Mouse (Mus musculus): ENCODE data around the gene Atp2a1. TPM values are rescaled to one million over a fixed set of nuclear protein-coding genes. Genes with fewer than 3 reads are reported as not detected.

Gene Atp2a1
- total and polyA plus RNA-seq, 3 experiments: 0.38 to 0.74 TPM; not detected in 1

DNA sequence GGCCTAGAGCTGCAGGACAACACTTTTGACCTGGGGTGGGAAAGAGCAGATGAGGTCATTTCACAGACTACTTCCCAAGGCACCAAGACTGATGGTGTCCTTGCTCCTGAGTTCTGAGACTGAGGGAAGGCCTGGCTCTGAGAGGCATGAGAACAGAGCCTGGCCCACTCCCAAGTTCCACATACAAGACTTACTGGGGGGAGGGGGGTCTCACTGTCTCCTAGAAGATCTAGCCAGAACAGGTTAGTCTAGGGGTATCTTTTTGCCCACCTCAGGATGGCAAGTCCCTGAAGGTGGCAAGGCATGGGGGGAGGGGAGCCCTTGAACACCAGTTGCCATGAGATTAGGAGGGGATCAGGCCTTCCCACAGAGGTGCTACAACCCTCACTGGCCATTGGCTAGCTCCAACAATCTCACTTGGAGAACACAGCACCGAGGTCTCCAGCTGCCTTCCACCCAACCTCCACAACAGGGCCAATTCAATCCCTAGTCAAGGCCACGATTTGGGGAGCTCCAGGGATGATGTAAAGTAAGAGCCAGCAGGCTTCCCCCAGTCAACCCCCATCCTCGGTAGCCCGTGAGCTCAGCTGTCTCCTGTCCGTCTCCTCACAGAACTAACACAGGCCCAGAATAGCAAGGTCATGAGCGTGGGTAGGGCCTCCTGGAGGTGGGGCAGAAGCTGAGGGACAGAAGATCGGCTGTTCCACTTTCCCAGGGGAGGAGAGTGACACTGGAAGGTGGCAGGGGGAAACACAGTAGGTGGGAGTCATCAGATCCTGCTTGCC is 2.5 kb upstream of the Atp2a1 start:
- Histone ChIP-seq H3K79me2 (replicated peaks; ENCODE audit: control insufficient read depth, extremely low read depth, insufficient read depth, poor library complexity, severe bottlenecking) (no peaks in the 10 kb centered on the region), H3K27ac (ENCODE audit: insufficient read depth, low read depth) (no peak overlapping the region), H3K36me3 (replicated peaks in 1 of 2; ENCODE audit: control insufficient read depth in 1 of 2, insufficient read depth in 1 of 2, low read length in 1 of 2) (peaks cover 36 to 56% of the 10 kb centered on the region in 2 experiments), H3K27me3 (replicated peaks) (no peaks in the 10 kb centered on the region), H3K4me3 (replicated peaks in 1 of 3; ENCODE audit: low read depth in 2 of 3, low read length in 2 of 3, poor library complexity in 1 of 3) (no peak overlapping the region), H3K9ac (ENCODE audit: insufficient read depth, low read depth) (no peak overlapping the region), H3K9me3 (replicated peaks; ENCODE audit: low read length) (no peaks in the 10 kb centered on the region), H3K4me1 (ENCODE audit: control insufficient read depth in 1 of 2, insufficient read depth in 2 of 2) (peaks cover 6 to 85% of the 10 kb centered on the region in 2 experiments), H3K4me2 (ENCODE audit: insufficient read depth, low read depth, poor library complexity, severe bottlenecking) (no peak overlapping the region)
- in situ Hi-C loops (cut with MboI; ENCODE audit: low pct_ligation_motif_present, low pct_unique_long_range_greater_than_20kb, low sequenced_read_pairs): no loop called here
- DNase-seq (ENCODE audit: extremely low read depth): no peak
- TF ChIP-seq MYC (IDR thresholded peaks at IDR 0.05; ENCODE audit: low read depth, low read length): no peak
- TF ChIP-seq MXI1 (IDR thresholded peaks at IDR 0.05; ENCODE audit: low read depth, low read length): no peak
- TF ChIP-seq ZNF384 (IDR thresholded peaks at IDR 0.05; ENCODE audit: low read depth, low read length): no peak
- no peak for TF ChIP-seq ELF1 (IDR thresholded peaks at IDR 0.05; ENCODE audit: low read depth, low read length)
- TF ChIP-seq RAD21 (IDR thresholded peaks at IDR 0.05; ENCODE audit: low read depth, low read length): no peak
- no peak for TF ChIP-seq POLR2AphosphoS2 (IDR thresholded peaks at IDR 0.05; ENCODE audit: low read depth, low read length)
- no peak for TF ChIP-seq MAX (IDR thresholded peaks at IDR 0.05; ENCODE audit: low read length)
- no peak for TF ChIP-seq EP300 (IDR thresholded peaks at IDR 0.05; ENCODE audit: low read length)
- TF ChIP-seq ZMIZ1 (IDR thresholded peaks at IDR 0.05; ENCODE audit: low read depth, low read length): no peak
- no peak for TF ChIP-seq CHD2 (IDR thresholded peaks at IDR 0.05; ENCODE audit: low read length)
- no peak for TF ChIP-seq PAX5 (IDR thresholded peaks at IDR 0.05; ENCODE audit: low read length)
- no peak for TF ChIP-seq CTCF (conservative IDR thresholded peaks at IDR 0.05 in 1 of 2, IDR thresholded peaks at IDR 0.05 in 1 of 2; ENCODE audit: low read depth in 2 of 2, low read length in 2 of 2)
- TF ChIP-seq IRF4 (IDR thresholded peaks at IDR 0.05; ENCODE audit: low read depth, low read length): no peak
- TF ChIP-seq E2F4 (IDR thresholded peaks at IDR 0.05; ENCODE audit: insufficient replicate concordance, low read depth, low read length): no peak
- TF ChIP-seq USF1 (IDR thresholded peaks at IDR 0.05; ENCODE audit: low read depth, low read length): no peak
- no peak for TF ChIP-seq GABPA (IDR thresholded peaks at IDR 0.05; ENCODE audit: insufficient replicate concordance, low read depth, low read length)
- no peak for TF ChIP-seq POLR2A (IDR thresholded peaks at IDR 0.05; ENCODE audit: low read depth, low read length)
- no peak for TF ChIP-seq CHD1 (IDR thresholded peaks at IDR 0.05; ENCODE audit: low read depth, low read length)
- no peak for TF ChIP-seq KAT2A (IDR thresholded peaks at IDR 0.05; ENCODE audit: insufficient replicate concordance, low read length)
- TF ChIP-seq JUND (conservative IDR thresholded peaks at IDR 0.05; ENCODE audit: low read depth, low read length): no peak
- dilution Hi-C loops (cut with MboI; ENCODE audit: extremely low pct_ligation_motif_present, extremely low pct_unique_long_range_greater_than_20kb, low sequenced_read_pairs): no loop called here

DNA sequence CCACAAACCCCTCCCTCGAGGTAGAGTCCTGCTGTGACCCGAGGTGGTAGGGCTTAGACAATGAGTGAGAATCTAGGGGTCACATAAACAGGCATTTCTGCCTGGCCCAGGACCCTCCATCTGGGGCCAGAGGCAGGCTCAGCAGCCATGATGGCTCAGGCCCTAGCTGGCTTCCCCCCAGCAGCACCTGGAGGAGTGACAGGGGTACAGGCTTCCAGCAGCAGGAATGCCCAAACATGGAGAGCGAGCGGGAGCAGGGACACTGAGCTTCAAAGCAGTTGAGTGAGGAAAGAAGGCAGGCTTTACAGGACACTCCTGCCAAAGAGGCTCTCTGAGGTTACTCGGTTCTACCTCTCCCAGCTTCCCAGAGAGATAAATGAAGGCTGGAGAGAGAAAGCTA is 1.9 kb upstream of the Atp2a1 start:
- H3K36me3 ChIP-seq (replicated peaks in 1 of 2; ENCODE audit: control insufficient read depth in 1 of 2, insufficient read depth in 1 of 2, low read length in 1 of 2): peaks cover 34 to 51% of the 10 kb centered on the region in 2 experiments
- dilution Hi-C loops (cut with MboI; ENCODE audit: extremely low pct_ligation_motif_present, extremely low pct_unique_long_range_greater_than_20kb, low sequenced_read_pairs): no loop called here
- H3K27ac ChIP-seq (ENCODE audit: insufficient read depth, low read depth): no peak overlapping the region
- H3K4me3 ChIP-seq (replicated peaks in 1 of 3; ENCODE audit: low read depth in 2 of 3, low read length in 2 of 3, poor library complexity in 1 of 3): no peak overlapping the region
- no peaks in the 10 kb centered on the region for H3K79me2 ChIP-seq (replicated peaks; ENCODE audit: control insufficient read depth, extremely low read depth, insufficient read depth, poor library complexity, severe bottlenecking)
- no peak for TF ChIP-seq TBP (conservative IDR thresholded peaks at IDR 0.05; ENCODE audit: low read depth, low read length)
- TF ChIP-seq POLR2AphosphoS2 (IDR thresholded peaks at IDR 0.05; ENCODE audit: low read depth, low read length): no peak
- no peak for TF ChIP-seq PAX5 (IDR thresholded peaks at IDR 0.05; ENCODE audit: low read length)
- TF ChIP-seq MAZ (IDR thresholded peaks at IDR 0.05; ENCODE audit: low read depth, low read length): no peak
- no peak for TF ChIP-seq BHLHE40 (IDR thresholded peaks at IDR 0.05; ENCODE audit: low read depth, low read length)
- TF ChIP-seq JUND (conservative IDR thresholded peaks at IDR 0.05; ENCODE audit: low read depth, low read length): no peak
- TF ChIP-seq POLR2A (IDR thresholded peaks at IDR 0.05; ENCODE audit: low read depth, low read length): no peak
- TF ChIP-seq MAX (IDR thresholded peaks at IDR 0.05; ENCODE audit: low read length): no peak
- TF ChIP-seq MEF2A (IDR thresholded peaks at IDR 0.05; ENCODE audit: borderline replicate concordance, low read depth, low read length): no peak
- no peak for TF ChIP-seq RAD21 (IDR thresholded peaks at IDR 0.05; ENCODE audit: low read depth, low read length)
- no peak for TF ChIP-seq JUN (IDR thresholded peaks at IDR 0.05; ENCODE audit: insufficient read depth, low read depth, low read length)
- in situ Hi-C loops (cut with MboI; ENCODE audit: low pct_ligation_motif_present, low pct_unique_long_range_greater_than_20kb, low sequenced_read_pairs): no loop called here
- H3K9me3 ChIP-seq (replicated peaks; ENCODE audit: low read length): no peaks in the 10 kb centered on the region
- peaks cover 9 to 85% of the 10 kb centered on the region in 2 experiments for H3K4me1 ChIP-seq (ENCODE audit: control insufficient read depth in 1 of 2, insufficient read depth in 2 of 2)
- no peak overlapping the region for H3K9ac ChIP-seq (ENCODE audit: insufficient read depth, low read depth)
- DNase-seq (ENCODE audit: extremely low read depth): no peak
- H3K4me2 ChIP-seq (ENCODE audit: insufficient read depth, low read depth, poor library complexity, severe bottlenecking): no peak overlapping the region
- H3K27me3 ChIP-seq (replicated peaks): no peaks in the 10 kb centered on the region

All from CH12.LX (cell line).